Mouse (Mus musculus): Measurements from ENCODE around the gene Ppm1k. TPM values are rescaled to one million over a fixed set of nuclear protein-coding genes. Genes with fewer than 3 reads are reported as not detected.
A peak's percentile ranks its signal among the peaks of the same experiment; 100 is the strongest.
"Not testable (repeated sequence)": the region's sequence is repeated elsewhere in the genome, so short reads cannot be mapped to it uniquely, and the experiment has no call there.

The Ppm1k gene
- total RNA-seq, 2 experiments from 2014 or later: 0.79 to 15.3 TPM

DNA sequence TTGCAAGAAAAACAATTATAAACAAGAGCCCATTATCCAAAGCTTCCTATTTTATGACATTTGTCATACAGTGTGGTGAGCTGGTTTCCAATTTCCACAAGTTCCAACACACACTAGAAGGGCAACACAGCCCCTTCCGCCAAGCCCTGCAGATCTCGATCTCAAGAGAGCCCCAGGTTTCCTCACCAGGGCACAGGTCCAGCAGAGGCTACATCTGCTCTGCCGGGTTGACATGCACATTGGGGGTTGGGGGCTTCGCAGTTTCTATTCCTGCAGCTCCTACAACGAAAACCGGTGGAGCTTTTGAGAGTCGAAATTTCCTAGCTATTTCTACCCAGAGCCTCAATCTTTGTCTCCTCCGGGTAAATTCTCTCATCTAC is 1.0 kb downstream of the Ppm1k start:
- no peak for ATAC-seq (replicated peaks; ENCODE audit: low FRiP score, low TSS enrichment, poor library complexity, severe bottlenecking)

DNA sequence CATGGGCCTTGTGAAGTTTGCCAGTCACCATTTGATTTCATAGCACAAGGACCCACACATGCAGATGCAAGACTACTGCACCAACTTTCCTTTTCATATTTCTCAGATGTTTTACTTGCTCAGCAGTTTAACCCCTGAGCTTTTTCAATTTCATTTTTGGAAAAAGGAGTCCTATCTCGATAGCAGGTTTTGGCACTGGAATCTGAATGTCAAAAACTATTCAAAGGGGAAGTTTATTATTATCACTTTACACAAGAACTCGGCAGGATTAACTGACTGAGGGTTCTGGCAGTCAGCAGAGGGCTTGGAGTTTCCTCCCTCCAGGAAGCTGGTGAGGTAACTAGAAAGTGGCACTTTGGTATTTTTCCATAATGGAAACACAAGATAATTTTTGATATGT is 1.9 kb downstream of the Ppm1k start:
- no peak for ATAC-seq (replicated peaks; ENCODE audit: low FRiP score, low TSS enrichment, poor library complexity, severe bottlenecking)

DNA sequence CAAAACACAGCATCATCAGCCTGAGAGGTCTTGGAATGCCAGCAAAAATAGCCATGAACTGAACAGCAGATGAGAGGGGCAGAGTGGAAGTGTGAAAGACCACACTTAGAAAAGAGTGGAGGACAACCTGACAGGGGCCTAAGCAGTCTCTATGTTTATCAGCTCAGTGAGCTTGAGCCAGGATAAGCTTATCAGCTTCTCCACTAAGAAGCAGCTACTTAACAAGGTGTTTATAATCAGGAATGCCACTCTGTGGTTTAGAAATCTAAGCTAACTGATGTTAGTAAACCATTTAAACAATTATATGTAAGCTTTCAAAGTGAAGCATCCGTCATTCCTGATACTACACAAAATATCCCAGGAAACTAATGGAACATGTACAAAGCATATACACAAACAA is 3.2 kb downstream of the Ppm1k start:
- no peak for ATAC-seq (replicated peaks; ENCODE audit: low FRiP score, low TSS enrichment, poor library complexity, severe bottlenecking)

DNA sequence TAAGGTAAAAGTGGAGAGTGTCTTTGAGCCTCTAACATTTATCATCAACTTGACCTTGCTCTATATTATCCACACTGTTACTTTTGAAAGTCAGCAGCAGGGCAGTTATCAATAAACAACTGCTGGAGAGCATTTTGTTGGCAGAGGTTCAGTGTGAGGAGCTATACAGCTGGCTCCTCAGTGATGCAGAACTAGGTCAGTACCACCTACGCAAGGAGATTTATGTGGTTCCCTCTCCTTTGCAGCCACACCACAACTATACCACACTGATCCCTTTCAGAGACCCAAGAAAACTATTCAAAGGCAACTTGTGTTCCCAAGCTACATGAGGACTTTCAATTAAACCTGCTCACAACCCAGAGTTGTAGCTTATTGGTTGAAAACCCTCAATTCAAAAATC is 3.8 kb downstream of the Ppm1k start:
- ATAC-seq (replicated peaks; ENCODE audit: low FRiP score, low TSS enrichment, poor library complexity, severe bottlenecking): 0 out of 2 replicates have a peak, but pooled peaks have one; percentile 9

GRCm38 (mm10) chr6:57531011-57531410 is 4.3 kb downstream of the Ppm1k start:
- no peak for ATAC-seq (replicated peaks; ENCODE audit: low FRiP score, low TSS enrichment, poor library complexity, severe bottlenecking)

DNA sequence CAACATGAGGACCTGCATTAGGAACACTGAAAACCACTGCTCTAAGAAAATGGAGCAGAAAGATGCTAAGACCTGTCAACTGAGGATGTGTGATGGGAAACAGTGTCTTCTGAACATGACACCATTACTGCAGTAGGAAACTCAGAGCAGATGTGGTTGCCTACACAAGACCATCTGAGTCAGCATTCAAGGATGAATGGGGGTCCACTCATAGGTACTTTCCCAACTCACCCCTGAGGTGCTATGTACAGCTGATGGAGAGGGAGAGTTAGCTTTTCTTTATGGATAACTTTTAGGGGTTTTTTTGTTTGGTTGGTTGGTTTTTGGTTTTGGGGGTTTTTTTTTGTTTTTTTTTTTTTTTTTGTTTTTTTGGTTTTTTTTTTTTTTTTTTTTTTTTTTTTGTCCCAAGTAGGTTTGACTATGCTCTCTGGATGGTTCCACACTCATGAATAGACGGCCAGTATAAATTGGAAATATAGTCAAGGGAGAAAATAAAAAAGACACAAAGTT is 5.9 kb downstream of the Ppm1k start:
- no peak for ATAC-seq (replicated peaks; ENCODE audit: low FRiP score, low TSS enrichment, poor library complexity, severe bottlenecking)

- no peak for ATAC-seq (replicated peaks; ENCODE audit: low FRiP score, low TSS enrichment, poor library complexity, severe bottlenecking)
Measured at GRCm38 (mm10) chr6:57526933-57527332, 8.3 kb downstream of the Ppm1k start.

DNA sequence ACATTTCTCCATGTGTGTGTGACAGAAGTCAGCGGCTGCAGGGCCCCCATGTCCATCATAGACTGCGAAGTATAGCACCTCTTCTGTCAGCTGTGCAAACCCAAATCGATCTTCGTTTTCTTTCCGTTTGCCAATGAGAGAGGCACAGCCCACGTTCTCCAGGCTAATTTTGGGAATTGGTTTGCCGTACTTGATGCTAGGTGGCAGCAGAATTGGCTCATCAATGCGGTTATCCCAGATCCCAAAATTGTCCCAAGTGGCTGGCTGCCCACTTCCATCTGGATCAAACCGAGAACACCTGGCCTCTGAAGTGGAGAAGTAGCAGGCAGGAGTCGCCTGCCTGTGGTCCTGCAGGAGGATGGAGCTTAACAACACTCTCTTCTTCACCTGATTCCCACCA is 10.5 kb downstream of the Ppm1k start:
- no peak for ATAC-seq (replicated peaks; ENCODE audit: low FRiP score, low TSS enrichment, poor library complexity, severe bottlenecking)

DNA sequence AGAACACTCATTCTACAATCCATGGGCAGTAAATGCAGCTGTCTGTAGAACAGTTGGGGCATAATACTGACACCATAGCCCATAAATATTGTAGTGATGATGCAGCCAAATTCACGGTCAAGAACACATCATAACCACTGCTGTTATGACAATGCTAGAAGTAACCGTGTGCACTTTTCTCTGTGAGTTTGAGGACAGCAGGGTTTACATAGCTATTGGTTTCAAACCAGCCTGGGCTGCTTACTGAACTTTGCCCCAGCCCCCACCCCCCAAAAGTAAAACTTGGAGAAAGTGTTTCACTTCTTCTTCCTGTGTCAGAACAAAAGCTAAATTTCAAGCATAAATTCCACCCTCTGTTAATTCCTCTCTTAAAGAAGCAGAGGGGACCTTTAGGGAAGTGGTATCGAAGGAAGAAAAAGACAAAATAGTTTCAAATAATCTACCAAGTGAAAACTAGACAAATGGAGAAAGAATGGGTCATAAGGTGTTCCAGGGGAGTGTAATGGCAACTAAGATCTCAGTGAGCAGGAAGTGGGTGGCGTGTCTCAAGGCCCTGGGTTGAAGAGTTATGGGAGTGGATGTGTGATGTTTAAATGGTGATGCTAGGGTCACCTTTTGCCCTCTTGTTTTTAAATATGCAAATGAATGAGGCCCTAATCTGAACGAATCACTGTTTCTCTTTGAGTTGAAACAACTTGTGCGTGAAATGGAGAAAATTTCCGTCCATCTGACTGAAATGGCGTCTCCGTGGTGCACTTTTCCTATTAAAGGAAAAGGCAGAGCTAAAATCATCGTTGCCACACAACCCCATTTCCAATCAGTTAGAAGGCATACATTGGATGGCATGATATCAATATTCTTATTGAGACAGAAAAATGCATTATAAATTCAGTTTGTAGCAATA is 14.3 kb downstream of the Ppm1k start:
- ATAC-seq (replicated peaks; ENCODE audit: low FRiP score, low TSS enrichment, poor library complexity, severe bottlenecking): no peak

- no peak for ATAC-seq (replicated peaks; ENCODE audit: low FRiP score, low TSS enrichment, poor library complexity, severe bottlenecking)
Measured at GRCm38 (mm10) chr6:57514035-57514374, 21.3 kb downstream of the Ppm1k start.

- no peak for ATAC-seq (replicated peaks; ENCODE audit: low FRiP score, low TSS enrichment, poor library complexity, severe bottlenecking)
Measured at GRCm38 (mm10) chr6:57513351-57514034, 21.8 kb downstream of the Ppm1k start.

DNA sequence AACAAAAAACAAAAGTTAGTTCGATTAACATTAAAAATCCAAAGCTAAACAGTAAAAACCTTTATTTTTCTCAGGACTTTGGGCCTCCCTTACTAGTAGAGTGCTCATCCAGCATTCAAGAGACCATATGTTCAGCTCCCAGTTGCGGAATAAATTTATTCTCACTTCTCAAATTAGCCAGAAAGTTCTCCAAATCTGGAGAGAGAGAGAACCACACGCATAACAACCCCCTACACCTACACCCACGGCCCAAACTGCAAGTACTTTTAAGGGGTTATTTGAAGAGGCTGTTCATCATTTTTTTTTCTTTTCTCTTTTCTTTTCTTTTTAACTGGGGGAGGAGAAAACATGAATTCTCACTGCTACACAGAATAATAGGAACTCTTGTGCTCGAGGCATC is 23.4 kb downstream of the Ppm1k start:
- ATAC-seq (replicated peaks; ENCODE audit: low FRiP score, low TSS enrichment, poor library complexity, severe bottlenecking): no peak

GRCm38 (mm10) chr6:57503662-57504379 is 31.4 kb downstream of the Ppm1k start:
- ATAC-seq (replicated peaks; ENCODE audit: low FRiP score, low TSS enrichment, poor library complexity, severe bottlenecking): no peak

GRCm38 (mm10) chr6:57499209-57499608 is 36.1 kb downstream of the Ppm1k start:
- ATAC-seq (replicated peaks; ENCODE audit: low FRiP score, low TSS enrichment, poor library complexity, severe bottlenecking): no peak

GRCm38 (mm10) chr6:57468161-57468560 is 67.1 kb downstream of the Ppm1k start:
- not testable (repeated sequence) for ATAC-seq (replicated peaks; ENCODE audit: low FRiP score, low TSS enrichment, poor library complexity, severe bottlenecking)

Other genes with a start within 250 kb of the Ppm1k start
- gene Vmn1r16, start 206.0 kb downstream of the Ppm1k start, total RNA-seq (2014; fragmentation: Nextera tagmentation): not detected in 2 replicates
- not detected in 2 replicates for gene Vmn1r16, start 206.0 kb downstream of the Ppm1k start, total RNA-seq (2017)
- not detected in 2 replicates for gene Vmn1r17, start 171.7 kb downstream of the Ppm1k start, total RNA-seq (2014; fragmentation: Nextera tagmentation)
- gene Vmn1r17, start 171.7 kb downstream of the Ppm1k start, total RNA-seq (2017): not detected in 2 replicates
- not detected in 2 replicates for gene Vmn1r18, start 139.7 kb downstream of the Ppm1k start, total RNA-seq (2014; fragmentation: Nextera tagmentation)
- not detected in 2 replicates for gene Vmn1r18, start 139.7 kb downstream of the Ppm1k start, total RNA-seq (2017)
- not detected in 2 replicates for gene Vmn1r19, start 131.7 kb downstream of the Ppm1k start, total RNA-seq (2014; fragmentation: Nextera tagmentation)
- not detected in 2 replicates for gene Vmn1r19, start 131.7 kb downstream of the Ppm1k start, total RNA-seq (2017)
- not detected in 2 replicates for gene Vmn1r20, start 106.5 kb downstream of the Ppm1k start, total RNA-seq (2014; fragmentation: Nextera tagmentation)
- not detected in 2 replicates for gene Vmn1r20, start 106.5 kb downstream of the Ppm1k start, total RNA-seq (2017)
- 13.8 and 35.6 TPM in 2 replicates for gene Herc6, start 45.5 kb upstream of the Ppm1k start, total RNA-seq (2014; fragmentation: Nextera tagmentation)
- gene Herc6, start 45.5 kb upstream of the Ppm1k start, total RNA-seq (2017): 11.6 and 18.1 TPM in 2 replicates
- 8.5 and 9.4 TPM in 2 replicates for gene Pyurf, start 156.6 kb upstream of the Ppm1k start, total RNA-seq (2014; fragmentation: Nextera tagmentation)
- gene Pyurf, start 156.6 kb upstream of the Ppm1k start, total RNA-seq (2017): 10.0 and 16.8 TPM in 2 replicates
- 27.4 and 34.8 TPM in 2 replicates for gene Lancl2, start 167.1 kb upstream of the Ppm1k start, total RNA-seq (2014; fragmentation: Nextera tagmentation)
- 43.6 and 52.4 TPM in 2 replicates for gene Lancl2, start 167.1 kb upstream of the Ppm1k start, total RNA-seq (2017)

Measured in megakaryocyte-erythroid progenitor cell, adult 5-6 weeks (primary cell).